Mouse (Mus musculus) limb, embryonic 13.5 days (tissue): ENCODE results near the gene Pax5. TPM values are rescaled to one million over a fixed set of nuclear protein-coding genes. Genes with fewer than 3 reads are reported as not detected.
A peak's percentile ranks its signal among the peaks of the same experiment; 100 is the strongest.

Experiments used
- ATAC-seq: fragments of 200-750 bp; cut with Nextera tagmentation; 2 replicates; pipeline ENCODE4 v1.8.0; 2017; ENCODE audit warnings: low read depth, moderate number of reproducible peaks, moderate TSS enrichment; ENCODE audit not compliant: low FRiP score
- H3K27ac ChIP-seq: fragments of 300-500 bp; sonication (generic); 2 replicates; pipeline ENCODE4 v1.5.1; 2015; ENCODE audit warnings: inconsistent platforms, mild to moderate bottlenecking, moderate library complexity
- H3K27me3 ChIP-seq: fragments of 300-500 bp; sonication (generic); 2 replicates; pipeline ENCODE4 v1.6.1; 2015; ENCODE audit warnings: mild to moderate bottlenecking, inconsistent platforms
- H3K36me3 ChIP-seq: fragments of 300-500 bp; sonication (generic); 2 replicates; pipeline ENCODE4 v1.6.1; 2015; ENCODE audit warnings: inconsistent platforms, mild to moderate bottlenecking, moderate library complexity
- H3K4me1 ChIP-seq: fragments of 300-500 bp; sonication (generic); 2 replicates; pipeline ENCODE4 v1.6.1; 2015; ENCODE audit warnings: inconsistent platforms
- H3K4me2 ChIP-seq: fragments of 300-500 bp; sonication (generic); replicated peaks from 2 replicates; pipeline ENCODE4 v1.6.1; 2015; ENCODE audit warnings: inconsistent platforms, mild to moderate bottlenecking, moderate library complexity
- H3K4me3 ChIP-seq: fragments of 300-500 bp; sonication (generic); 2 replicates; pipeline ENCODE4 v1.5.1; 2015; ENCODE audit warnings: moderate library complexity, mild to moderate bottlenecking, inconsistent platforms
- H3K9ac ChIP-seq: fragments of 300-500 bp; sonication (generic); 2 replicates; pipeline ENCODE4 v1.6.1; 2015; ENCODE audit warnings: mild to moderate bottlenecking, inconsistent platforms
- H3K9me3 ChIP-seq: fragments of 300-500 bp; sonication (generic); 2 replicates; pipeline ENCODE4 v1.6.1; 2016; ENCODE audit warnings: inconsistent platforms
- WGBS: fragments of 180-500 bp; shearing (Covaris S2); methylation state at CpG from one replicate; pipeline ENCODE4 v1.1.7; 2015; 5-methylcytosine and 5-hydroxymethylcytosine counted together
- polyA plus RNA-seq: library from polyadenylated mRNA; unstranded; fragments of >200 nt; fragmentation: Nextera tagmentation; extraction: Ambion mirVana; gene quantifications from 2 replicates; pipeline ENCODE4 v1.2.1, GENCODE M21; 2015

The Pax5 gene
- polyA plus RNA-seq, 1 experiment from 2014 or later = not detected

- H3K27me3 ChIP-seq = peaks cover 43% of the 10 kb centered on the region
- peaks cover 4% of the 10 kb centered on the region; the same call in 1 of the 2 replicates for H3K9me3 ChIP-seq
- H3K4me1 ChIP-seq = no peaks in the 10 kb centered on the region
- H3K9ac ChIP-seq = no peak overlapping the region
- no peaks in the 10 kb centered on the region for H3K36me3 ChIP-seq
- ATAC-seq = no peak
- no peak overlapping the region for H3K4me2 ChIP-seq
- H3K27ac ChIP-seq = no peak overlapping the region
- 23% methylated on average over 12 of the region's 12 CpGs for WGBS
- no peak overlapping the region for H3K4me3 ChIP-seq
Observed at GRCm38 (mm10) chr4:44641831-44642587, 68.3 kb downstream of the Pax5 start.

DNA sequence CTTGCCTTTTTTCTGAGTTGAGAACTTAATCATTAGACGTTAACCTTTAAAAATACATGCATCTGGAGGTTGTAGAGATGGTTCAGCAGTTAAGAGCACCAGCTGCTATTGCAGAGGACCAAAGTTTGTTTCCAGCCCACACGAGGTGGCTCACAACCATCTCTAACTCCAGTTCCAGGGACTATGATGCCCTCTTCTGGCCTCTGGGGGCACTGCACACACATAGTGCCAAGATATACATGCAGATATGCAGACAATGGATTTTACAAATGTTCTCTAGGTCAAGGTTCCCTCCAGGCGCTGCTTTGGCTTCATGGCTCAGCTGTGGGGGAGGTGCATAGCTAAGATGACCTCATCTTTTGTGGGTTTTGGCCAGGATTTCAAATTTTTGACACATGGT lies 74.7 kb downstream of the Pax5 start:
- H3K36me3 ChIP-seq = no peaks in the 10 kb centered on the region
- H3K4me1 ChIP-seq = no peaks in the 10 kb centered on the region
- H3K4me2 ChIP-seq = no peak overlapping the region
- no peaks in the 10 kb centered on the region; the same call in 1 of the 2 replicates for H3K9me3 ChIP-seq
- no peak for ATAC-seq
- WGBS = 80% methylated on average over 3 of the region's 3 CpGs
- H3K27me3 ChIP-seq = peaks cover 30% of the 10 kb centered on the region
- H3K9ac ChIP-seq = no peak overlapping the region
- H3K4me3 ChIP-seq = no peak overlapping the region
- H3K27ac ChIP-seq = no peak overlapping the region

GRCm38 (mm10) chr4:44633694-44634524 lies 76.4 kb downstream of the Pax5 start:
- no peaks in the 10 kb centered on the region; the same call in 1 of the 2 replicates for H3K9me3 ChIP-seq
- H3K36me3 ChIP-seq = no peaks in the 10 kb centered on the region
- H3K27ac ChIP-seq = no peak overlapping the region
- no peak overlapping the region for H3K9ac ChIP-seq
- no peak overlapping the region for H3K4me3 ChIP-seq
- H3K4me2 ChIP-seq = no peak overlapping the region
- WGBS = 26% methylated on average over 12 of the region's 12 CpGs
- peaks cover 23% of the 10 kb centered on the region for H3K27me3 ChIP-seq
- ATAC-seq = peak; percentile 82
- no peaks in the 10 kb centered on the region for H3K4me1 ChIP-seq

DNA sequence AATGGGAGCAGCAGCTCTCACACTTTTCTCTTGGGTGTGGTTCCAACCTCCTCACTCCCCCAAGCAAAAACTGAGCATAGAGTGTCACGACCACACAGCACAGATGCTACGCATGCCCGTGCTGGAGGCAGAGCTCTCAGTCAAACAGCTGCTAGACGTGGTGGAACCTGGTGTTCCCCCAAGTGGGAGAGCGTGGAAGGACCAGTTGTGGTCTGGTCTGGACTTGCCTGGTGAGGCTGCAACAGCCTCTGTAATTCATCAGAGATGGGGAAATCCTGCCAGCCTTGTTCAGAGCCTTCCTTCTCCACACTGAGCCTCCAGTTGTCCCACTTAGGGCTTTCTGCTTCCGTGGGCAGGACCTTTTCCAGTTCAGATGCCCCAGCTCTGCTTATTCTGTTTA lies 80.2 kb downstream of the Pax5 start:
- Histone ChIP-seq H3K4me1 (no peaks in the 10 kb centered on the region), H3K27ac (no peak overlapping the region), H3K9ac (no peak overlapping the region), H3K27me3 (peaks cover 18% of the 10 kb centered on the region), H3K36me3 (no peaks in the 10 kb centered on the region), H3K9me3 (no peaks in the 10 kb centered on the region), H3K4me2 (no peak overlapping the region), H3K4me3 (no peak overlapping the region)
- ATAC-seq = no peak
- WGBS = 46% methylated on average over 6 of the region's 6 CpGs

DNA sequence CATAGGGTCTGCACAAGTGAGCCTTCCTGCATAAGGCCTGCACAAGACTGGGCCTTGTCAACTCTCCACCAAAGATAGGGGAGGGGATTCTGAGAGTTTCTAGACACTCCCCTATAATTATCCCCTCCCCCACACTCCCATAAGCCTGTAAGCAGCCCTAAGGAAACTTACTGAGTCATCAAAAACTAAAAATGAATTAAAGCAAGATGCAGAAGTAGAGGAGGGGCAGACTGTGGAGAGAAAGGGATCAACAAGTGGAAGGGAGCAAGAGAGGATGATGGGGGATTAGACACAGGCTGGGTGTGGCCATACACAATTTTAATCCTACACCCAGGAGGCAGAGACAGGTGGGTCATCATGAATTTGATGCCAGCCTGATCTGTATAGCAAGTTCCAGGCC lies 82.4 kb downstream of the Pax5 start:
- Histone ChIP-seq H3K36me3 (no peaks in the 10 kb centered on the region), H3K27ac (no peak overlapping the region), H3K9me3 (no peaks in the 10 kb centered on the region), H3K9ac (no peak overlapping the region), H3K4me2 (no peak overlapping the region), H3K4me1 (peaks cover 3% of the 10 kb centered on the region; the same call in 1 of the 2 replicates), H3K27me3 (peaks cover 1% of the 10 kb centered on the region; the same call in 1 of the 2 replicates), H3K4me3 (no peak overlapping the region)
- ATAC-seq = no peak

GRCm38 (mm10) chr4:44625108-44625424 lies 85.2 kb downstream of the Pax5 start:
- no peaks in the 10 kb centered on the region for H3K36me3 ChIP-seq
- no peak overlapping the region for H3K4me2 ChIP-seq
- no peak overlapping the region for H3K4me3 ChIP-seq
- peaks cover 3% of the 10 kb centered on the region; the same call in 1 of the 2 replicates for H3K4me1 ChIP-seq
- no peak overlapping the region for H3K9ac ChIP-seq
- H3K27me3 ChIP-seq = peaks cover 7% of the 10 kb centered on the region; the same call in 1 of the 2 replicates
- H3K27ac ChIP-seq = no peak overlapping the region
- 90% methylated on average over 6 of the region's 6 CpGs for WGBS
- H3K9me3 ChIP-seq = no peaks in the 10 kb centered on the region
- ATAC-seq = no peak

- Histone ChIP-seq H3K27ac (no peak overlapping the region), H3K27me3 (peaks cover 7% of the 10 kb centered on the region; the same call in 1 of the 2 replicates), H3K4me1 (peaks cover 3% of the 10 kb centered on the region; the same call in 1 of the 2 replicates), H3K9me3 (no peaks in the 10 kb centered on the region), H3K36me3 (no peaks in the 10 kb centered on the region), H3K9ac (no peak overlapping the region), H3K4me2 (no peak overlapping the region), H3K4me3 (no peak overlapping the region)
- ATAC-seq = no peak
- WGBS = 83% methylated on average over 12 of the region's 12 CpGs
Observed at GRCm38 (mm10) chr4:44624232-44625107, 85.8 kb downstream of the Pax5 start.

DNA sequence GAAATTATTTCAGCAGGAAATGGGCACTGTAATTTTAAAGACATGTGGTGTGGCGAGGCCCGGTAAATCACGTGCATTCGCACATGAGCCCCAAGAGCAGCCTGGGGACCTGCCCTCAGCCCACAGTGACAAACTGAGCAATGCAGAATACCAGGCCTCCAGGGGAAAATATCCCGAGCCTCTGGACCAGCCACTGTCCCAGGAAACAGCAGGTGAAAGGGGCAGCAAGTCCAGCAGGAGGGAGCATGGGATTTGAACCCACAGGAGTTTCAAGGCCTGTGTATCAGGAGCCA lies 86.9 kb downstream of the Pax5 start:
- no peak overlapping the region for H3K4me2 ChIP-seq
- no peak overlapping the region for H3K27ac ChIP-seq
- H3K4me3 ChIP-seq = no peak overlapping the region
- H3K36me3 ChIP-seq = no peaks in the 10 kb centered on the region
- H3K27me3 ChIP-seq = peaks cover 7% of the 10 kb centered on the region; the same call in 1 of the 2 replicates
- no peaks in the 10 kb centered on the region for H3K9me3 ChIP-seq
- no peak overlapping the region for H3K9ac ChIP-seq
- H3K4me1 ChIP-seq = peaks cover 3% of the 10 kb centered on the region; the same call in 1 of the 2 replicates
- ATAC-seq = no peak
- 34% methylated on average over 5 of the region's 5 CpGs for WGBS

DNA sequence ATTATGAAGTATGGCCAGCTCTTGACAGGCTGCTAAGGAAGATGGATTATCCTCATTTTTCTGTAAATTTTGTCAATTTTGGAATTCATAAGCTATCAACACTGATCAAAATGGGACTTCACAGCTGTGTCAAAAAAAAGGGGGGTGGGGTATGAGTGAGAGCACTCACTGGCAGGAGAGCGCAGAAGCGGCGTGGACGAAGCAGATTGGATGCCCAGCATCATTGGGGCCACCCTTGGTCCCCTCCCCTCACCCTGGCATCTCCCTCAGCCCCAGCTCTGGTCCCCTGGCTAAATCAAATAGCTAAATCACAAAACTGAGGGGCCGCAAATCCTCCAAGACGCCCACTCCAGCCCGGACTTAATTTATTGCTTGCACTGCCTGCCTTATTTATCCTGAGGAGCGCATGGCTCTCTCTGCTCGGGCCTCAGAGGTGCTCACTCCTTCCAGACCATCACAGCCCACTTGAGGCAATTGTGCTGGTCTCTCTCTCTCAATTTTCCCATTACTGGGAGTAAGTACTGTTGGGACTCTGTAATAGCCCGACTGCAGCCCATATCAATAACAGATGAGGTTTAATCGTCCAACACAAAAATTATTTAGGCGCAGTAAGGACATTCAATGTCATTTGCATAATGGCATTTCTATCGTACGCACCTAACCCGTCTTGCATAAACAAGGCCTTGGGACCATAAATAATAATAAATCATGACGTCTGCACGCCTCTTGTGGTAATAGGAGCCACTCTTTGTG lies 87.4 kb downstream of the Pax5 start:
- Histone ChIP-seq H3K36me3 (no peaks in the 10 kb centered on the region), H3K9me3 (no peaks in the 10 kb centered on the region), H3K27me3 (peaks cover 7% of the 10 kb centered on the region; the same call in 1 of the 2 replicates), H3K4me3 (no peak overlapping the region), H3K27ac (no peak overlapping the region), H3K4me1 (peaks cover 3% of the 10 kb centered on the region; the same call in 1 of the 2 replicates), H3K4me2 (no peak overlapping the region), H3K9ac (no peak overlapping the region)
- no peak for ATAC-seq
- WGBS = 49% methylated on average over 17 of the region's 17 CpGs

DNA sequence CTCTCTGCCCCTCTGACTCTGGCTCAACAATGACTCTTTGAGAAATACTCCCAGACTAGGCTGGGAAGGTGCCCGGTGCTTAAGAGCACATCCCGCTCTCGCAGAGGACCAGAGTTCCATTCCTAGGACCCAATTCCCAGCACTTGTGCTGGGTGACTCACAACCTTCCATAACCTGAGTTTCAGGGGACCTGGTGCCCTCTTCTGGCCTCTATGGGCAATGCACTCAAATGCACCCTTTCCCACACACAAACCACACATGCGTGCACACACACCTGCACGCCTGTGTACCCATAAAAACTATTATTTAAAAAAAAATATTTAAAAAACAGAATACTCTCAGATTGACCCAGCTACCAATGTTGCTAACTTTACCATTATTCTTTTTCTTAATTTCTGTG lies 90.0 kb downstream of the Pax5 start:
- Histone ChIP-seq H3K4me3 (no peak overlapping the region), H3K9me3 (no peaks in the 10 kb centered on the region), H3K4me2 (no peak overlapping the region), H3K27me3 (peaks cover 7% of the 10 kb centered on the region; the same call in 1 of the 2 replicates), H3K36me3 (no peaks in the 10 kb centered on the region), H3K9ac (no peak overlapping the region), H3K27ac (no peak overlapping the region), H3K4me1 (peaks cover 3% of the 10 kb centered on the region; the same call in 1 of the 2 replicates)
- no peak for ATAC-seq
- 95% methylated on average over 5 of the region's 5 CpGs for WGBS

- Histone ChIP-seq H3K36me3 (no peaks in the 10 kb centered on the region), H3K4me1 (no peaks in the 10 kb centered on the region), H3K4me2 (no peak overlapping the region), H3K27me3 (no peaks in the 10 kb centered on the region), H3K9me3 (no peaks in the 10 kb centered on the region), H3K9ac (no peak overlapping the region), H3K27ac (no peak overlapping the region), H3K4me3 (no peak overlapping the region)
- WGBS = 77% methylated on average over 8 of the region's 8 CpGs
- no peak for ATAC-seq
Observed at GRCm38 (mm10) chr4:44614066-44614667, 96.1 kb downstream of the Pax5 start.
